Mouse (Mus musculus): ENCODE measurements around the gene Smarce1. TPM values are rescaled to one million over a fixed set of nuclear protein-coding genes. Genes with fewer than 3 reads are reported as not detected.

Smarce1 gene
- total RNA-seq, 1 experiment, result 130 TPM

GRCm38 (mm10) chr11:99170547-99171267, 60.1 kb downstream of the Smarce1 start:
- Histone ChIP-seq H3K27ac (ENCODE audit: insufficient read depth, low read depth, low read length, poor library complexity, severe bottlenecking) (no peak overlapping the region), H3K9me3 (ENCODE audit: control insufficient read depth, insufficient read depth, low read depth, low read length) (no peaks in the 10 kb centered on the region), H3K4me1 (ENCODE audit: control insufficient read depth in 2 of 2, insufficient read depth in 2 of 2, low read length in 2 of 2, poor library complexity in 1 of 2) (peaks cover 2 to 3% of the 10 kb centered on the region in 2 experiments; a peak in 1 of 4 replicates), H3K36me3 (ENCODE audit: control insufficient read depth, insufficient read depth, low read length, poor library complexity, severe bottlenecking) (no peaks in the 10 kb centered on the region), H3K4me3 (ENCODE audit: insufficient read depth in 1 of 2, low read depth in 1 of 2, low read length in 2 of 2, poor library complexity in 1 of 2, severe bottlenecking in 1 of 2) (no peak overlapping the region), H3K9ac (ENCODE audit: insufficient read depth, low read depth, low read length, poor library complexity, severe bottlenecking) (no peak overlapping the region)
- in situ Hi-C loops (cut with MboI; ENCODE audit: low sequenced_read_pairs in 2 of 2, unreplicated experiment in 2 of 2), result no loop called here
- TF ChIP-seq CHD2 (IDR thresholded peaks at IDR 0.05; ENCODE audit: low read depth, low read length) (no peak), ZNF384 (IDR thresholded peaks at IDR 0.05; ENCODE audit: low read depth, low read length) (no peak), HCFC1 (IDR thresholded peaks at IDR 0.05; ENCODE audit: borderline replicate concordance, insufficient read depth, low read length) (no peak), ZC3H11A (IDR thresholded peaks at IDR 0.05; ENCODE audit: borderline replicate concordance, low read depth, low read length) (no peak), MAFK (IDR thresholded peaks at IDR 0.05; ENCODE audit: insufficient read depth, low read depth, low read length) (no peak)
- DNase-seq (ENCODE audit: low read depth, low spot score), result no peak

- no peaks in the 10 kb centered on the region for H3K36me3 ChIP-seq (ENCODE audit: control insufficient read depth, insufficient read depth, low read length, poor library complexity, severe bottlenecking)
- H3K4me3 ChIP-seq (ENCODE audit: insufficient read depth in 1 of 2, low read depth in 1 of 2, low read length in 2 of 2, poor library complexity in 1 of 2, severe bottlenecking in 1 of 2), result no peak overlapping the region
- H3K9me3 ChIP-seq (ENCODE audit: control insufficient read depth, insufficient read depth, low read depth, low read length), result no peaks in the 10 kb centered on the region
- H3K4me1 ChIP-seq (ENCODE audit: control insufficient read depth in 2 of 2, insufficient read depth in 2 of 2, low read length in 2 of 2, poor library complexity in 1 of 2), result peaks cover 2 to 3% of the 10 kb centered on the region in 2 experiments; a peak in 1 of 4 replicates
- no peak for DNase-seq (ENCODE audit: low read depth, low spot score)
- TF ChIP-seq CHD2 (IDR thresholded peaks at IDR 0.05; ENCODE audit: low read depth, low read length) (no peak), ZC3H11A (IDR thresholded peaks at IDR 0.05; ENCODE audit: borderline replicate concordance, low read depth, low read length) (no peak), MAFK (IDR thresholded peaks at IDR 0.05; ENCODE audit: insufficient read depth, low read depth, low read length) (no peak), HCFC1 (IDR thresholded peaks at IDR 0.05; ENCODE audit: borderline replicate concordance, insufficient read depth, low read length) (no peak), ZNF384 (IDR thresholded peaks at IDR 0.05; ENCODE audit: low read depth, low read length) (no peak)
- H3K9ac ChIP-seq (ENCODE audit: insufficient read depth, low read depth, low read length, poor library complexity, severe bottlenecking), result no peak overlapping the region
- H3K27ac ChIP-seq (ENCODE audit: insufficient read depth, low read depth, low read length, poor library complexity, severe bottlenecking), result no peak overlapping the region
- in situ Hi-C loops (cut with MboI; ENCODE audit: low sequenced_read_pairs in 2 of 2, unreplicated experiment in 2 of 2), result no loop called here
Measured at GRCm38 (mm10) chr11:99170005-99170404, 60.8 kb downstream of the Smarce1 start.

DNA sequence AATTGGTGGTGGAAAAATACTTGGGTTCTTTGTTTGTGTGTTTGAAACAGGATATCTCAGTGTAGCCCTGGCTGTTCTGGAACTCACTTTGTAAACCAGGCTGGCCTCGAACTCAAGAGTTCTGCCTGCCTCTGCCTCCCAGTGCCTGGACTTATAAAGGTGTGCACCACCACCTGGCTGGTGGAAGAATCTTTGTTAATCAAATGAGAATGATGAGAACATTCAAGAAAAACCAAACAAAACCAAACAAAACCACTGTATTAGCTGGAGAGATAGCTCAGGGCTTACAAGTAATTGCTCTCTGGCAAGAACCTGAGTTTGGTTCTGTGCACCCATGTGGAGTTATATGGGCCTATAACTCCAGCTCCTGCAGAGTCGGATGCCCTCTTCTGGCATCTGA, 61.4 kb downstream of the Smarce1 start:
- Histone ChIP-seq H3K4me3 (ENCODE audit: insufficient read depth in 1 of 2, low read depth in 1 of 2, low read length in 2 of 2, poor library complexity in 1 of 2, severe bottlenecking in 1 of 2) (no peak overlapping the region), H3K4me1 (ENCODE audit: control insufficient read depth in 2 of 2, insufficient read depth in 2 of 2, low read length in 2 of 2, poor library complexity in 1 of 2) (peaks cover 2 to 3% of the 10 kb centered on the region in 2 experiments; a peak in 1 of 4 replicates), H3K27ac (ENCODE audit: insufficient read depth, low read depth, low read length, poor library complexity, severe bottlenecking) (no peak overlapping the region), H3K9me3 (ENCODE audit: control insufficient read depth, insufficient read depth, low read depth, low read length) (no peaks in the 10 kb centered on the region), H3K36me3 (ENCODE audit: control insufficient read depth, insufficient read depth, low read length, poor library complexity, severe bottlenecking) (no peaks in the 10 kb centered on the region), H3K9ac (ENCODE audit: insufficient read depth, low read depth, low read length, poor library complexity, severe bottlenecking) (no peak overlapping the region)
- in situ Hi-C loops (cut with MboI; ENCODE audit: low sequenced_read_pairs in 2 of 2, unreplicated experiment in 2 of 2), result no loop called here
- no peak for DNase-seq (ENCODE audit: low read depth, low spot score)
- no peak for TF ChIP-seq HCFC1 (IDR thresholded peaks at IDR 0.05; ENCODE audit: borderline replicate concordance, insufficient read depth, low read length)
- TF ChIP-seq CHD2 (IDR thresholded peaks at IDR 0.05; ENCODE audit: low read depth, low read length), result no peak
- TF ChIP-seq MAFK (IDR thresholded peaks at IDR 0.05; ENCODE audit: insufficient read depth, low read depth, low read length), result no peak
- no peak for TF ChIP-seq ZNF384 (IDR thresholded peaks at IDR 0.05; ENCODE audit: low read depth, low read length)
- TF ChIP-seq ZC3H11A (IDR thresholded peaks at IDR 0.05; ENCODE audit: borderline replicate concordance, low read depth, low read length), result no peak

DNA sequence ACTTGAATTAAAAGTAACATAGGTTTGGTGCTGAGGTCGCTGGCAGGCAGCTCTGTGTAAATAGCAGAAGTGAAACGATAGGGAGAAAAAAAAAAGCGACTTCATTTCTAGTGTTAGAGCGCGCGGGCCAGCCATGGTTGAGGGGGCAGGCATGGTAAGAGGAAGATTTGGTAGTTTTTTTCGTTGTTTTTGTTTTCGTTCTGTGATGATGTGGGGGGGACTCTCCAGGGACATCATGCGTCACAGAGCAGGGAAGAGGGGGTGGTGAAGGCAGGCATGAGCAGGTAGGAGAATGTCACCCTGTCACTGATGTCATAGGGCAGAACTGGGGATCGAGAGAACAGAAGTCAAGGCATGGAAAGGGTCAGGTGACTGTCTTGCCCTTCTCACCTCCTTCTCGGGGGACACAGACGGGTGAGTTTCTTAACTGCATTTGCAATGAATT, 62.8 kb downstream of the Smarce1 start:
- in situ Hi-C loops (cut with MboI; ENCODE audit: low sequenced_read_pairs in 2 of 2, unreplicated experiment in 2 of 2), result no loop called here
- no peak for TF ChIP-seq CHD2 (IDR thresholded peaks at IDR 0.05; ENCODE audit: low read depth, low read length)
- no peak for TF ChIP-seq ZC3H11A (IDR thresholded peaks at IDR 0.05; ENCODE audit: borderline replicate concordance, low read depth, low read length)
- no peak for TF ChIP-seq HCFC1 (IDR thresholded peaks at IDR 0.05; ENCODE audit: borderline replicate concordance, insufficient read depth, low read length)
- no peak for TF ChIP-seq MAFK (IDR thresholded peaks at IDR 0.05; ENCODE audit: insufficient read depth, low read depth, low read length)
- TF ChIP-seq ZNF384 (IDR thresholded peaks at IDR 0.05; ENCODE audit: low read depth, low read length), result no peak
- Histone ChIP-seq H3K9ac (ENCODE audit: insufficient read depth, low read depth, low read length, poor library complexity, severe bottlenecking) (no peak overlapping the region), H3K4me1 (ENCODE audit: control insufficient read depth in 2 of 2, insufficient read depth in 2 of 2, low read length in 2 of 2, poor library complexity in 1 of 2) (peaks cover 2 to 6% of the 10 kb centered on the region in 2 experiments; a peak in 1 of 4 replicates), H3K27ac (ENCODE audit: insufficient read depth, low read depth, low read length, poor library complexity, severe bottlenecking) (no peak overlapping the region), H3K36me3 (ENCODE audit: control insufficient read depth, insufficient read depth, low read length, poor library complexity, severe bottlenecking) (no peaks in the 10 kb centered on the region), H3K4me3 (ENCODE audit: insufficient read depth in 1 of 2, low read depth in 1 of 2, low read length in 2 of 2, poor library complexity in 1 of 2, severe bottlenecking in 1 of 2) (no peak overlapping the region), H3K9me3 (ENCODE audit: control insufficient read depth, insufficient read depth, low read depth, low read length) (no peaks in the 10 kb centered on the region)
- no peak for DNase-seq (ENCODE audit: low read depth, low spot score)

Data from ES-E14 (cell line).